Mouse (Mus musculus) liver, postnatal 0 days (tissue): ENCODE results near the gene Eif4e. TPM values are rescaled to one million over a fixed set of nuclear protein-coding genes. Genes with fewer than 3 reads are reported as not detected.

ENCODE experiments used
- ATAC-seq: fragments of 200-750 bp; cut with Nextera tagmentation; 2 replicates; pipeline ENCODE4 v1.8.0; 2017; ENCODE audit warnings: mild to moderate bottlenecking, moderate library complexity
- DNase-seq: peaks from one replicate; pipeline ENCODE4 v3.0.0-alpha.2; 2016
- H3K27ac ChIP-seq: fragments of 300-500 bp; sonication (generic); 2 replicates; pipeline ENCODE4 v1.5.1; 2014; ENCODE audit warnings: antibody characterized with exemption, moderate library complexity, mild to moderate bottlenecking, low read depth
- H3K27me3 ChIP-seq: fragments of 300-500 bp; sonication (generic); 2 replicates; pipeline ENCODE4 v1.6.1; 2014; ENCODE audit warnings: low read length, control low read depth, mixed read lengths; ENCODE audit not compliant: insufficient read depth
- H3K36me3 ChIP-seq: fragments of 300-500 bp; sonication (generic); replicated peaks from 2 replicates; pipeline ENCODE4 v1.6.1; 2014; ENCODE audit warnings: mild to moderate bottlenecking, control low read depth, low read length, moderate library complexity, mixed read lengths; ENCODE audit not compliant: insufficient read depth
- H3K4me1 ChIP-seq: fragments of 300-500 bp; sonication (generic); 2 replicates; pipeline ENCODE4 v1.6.1; 2014; ENCODE audit warnings: antibody characterized with exemption, mild to moderate bottlenecking, control low read depth; ENCODE audit not compliant: insufficient read depth
- H3K4me2 ChIP-seq: fragments of 300-500 bp; sonication (generic); 2 replicates; pipeline ENCODE4 v1.6.1; 2014; ENCODE audit warnings: low read depth, mild to moderate bottlenecking, low read length, moderate library complexity, mixed read lengths
- H3K4me3 ChIP-seq: fragments of 300-500 bp; sonication (generic); 2 replicates; pipeline ENCODE4 v1.5.1; 2014; ENCODE audit warnings: low read depth, low read length
- H3K9ac ChIP-seq: fragments of 300-500 bp; sonication (generic); replicated peaks from 2 replicates; pipeline ENCODE4 v1.6.1; 2014; ENCODE audit warnings: mild to moderate bottlenecking, moderate library complexity
- H3K9me3 ChIP-seq: fragments of 300-500 bp; sonication (generic); 2 replicates; pipeline ENCODE4 v1.6.1; 2016; ENCODE audit warnings: mild to moderate bottlenecking, control low read depth, low read length, mixed read lengths
- CTCF ChIP-seq: sonication (generic); IDR thresholded peaks from 2 replicates; pipeline ENCODE4 v1.5.1; 2016; ENCODE audit warnings: antibody characterized with exemption, low read depth
- EP300 ChIP-seq: IDR thresholded peaks from 2 replicates; pipeline ENCODE4 v1.6.1; 2016; ENCODE audit warnings: antibody characterized with exemption, low read depth, mild to moderate bottlenecking
- WGBS: fragments of 180-500 bp; shearing (Covaris S2); extraction: QIAGEN DNeasy Blood & Tissue Kit; methylation state at CpG from one replicate; pipeline ENCODE4 v1.1.7; 2014; ENCODE audit not compliant: insufficient replicate concordance; 5-methylcytosine and 5-hydroxymethylcytosine counted together
- polyA plus RNA-seq: library from polyadenylated mRNA; unstranded; fragments of >200 nt; fragmentation: Nextera tagmentation; extraction: Ambion mirVana; gene quantifications from 2 replicates; pipeline ENCODE4 v1.2.1, GENCODE M21; 2015

The Eif4e gene
- polyA plus RNA-seq, 1 experiment from 2014 or later, result 98.3 TPM

DNA sequence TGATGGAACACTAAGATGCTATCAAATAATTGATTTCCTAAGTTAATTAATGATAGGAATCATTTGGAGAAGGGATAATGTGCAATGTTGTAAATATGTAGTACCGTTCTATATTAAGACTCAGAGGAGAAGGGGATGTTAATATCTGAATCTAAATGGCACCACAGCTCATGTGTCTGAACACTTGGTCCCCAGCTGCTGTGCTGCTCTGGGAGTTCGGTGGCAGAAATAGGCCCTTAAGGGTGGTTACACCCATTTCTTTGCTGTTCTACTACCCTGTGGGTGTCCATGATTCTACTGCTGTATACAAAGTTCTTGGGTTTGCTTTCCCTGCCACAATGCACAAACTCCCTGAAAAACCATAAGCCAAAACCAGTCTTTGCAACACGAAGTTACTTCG, 61.2 kb downstream of the Eif4e start:
- Histone ChIP-seq H3K4me2 (no peak overlapping the region), H3K36me3 (no peaks in the 10 kb centered on the region), H3K4me1 (no peaks in the 10 kb centered on the region), H3K9ac (no peak overlapping the region), H3K27ac (no peak overlapping the region), H3K27me3 (no peaks in the 10 kb centered on the region), H3K4me3 (no peak overlapping the region), H3K9me3 (0 out of 2 replicates have a peak, but pooled peaks cover 6% of the 10 kb centered on the region)
- TF ChIP-seq EP300, result no peak
- no peak for TF ChIP-seq CTCF
- DNase-seq, result no peak
- WGBS, result 86% methylated on average over 4 of the region's 4 CpGs
- ATAC-seq, result no peak

- WGBS, result 82% methylated on average over 9 of the region's 9 CpGs
- H3K9me3 ChIP-seq, result 0 out of 2 replicates have a peak, but pooled peaks cover 5% of the 10 kb centered on the region
- H3K36me3 ChIP-seq, result no peaks in the 10 kb centered on the region
- H3K4me2 ChIP-seq, result no peak overlapping the region
- no peak overlapping the region for H3K27ac ChIP-seq
- no peak overlapping the region for H3K4me3 ChIP-seq
- no peak for DNase-seq
- H3K4me1 ChIP-seq, result no peaks in the 10 kb centered on the region
- no peak for ATAC-seq
- no peak overlapping the region for H3K9ac ChIP-seq
- no peaks in the 10 kb centered on the region for H3K27me3 ChIP-seq
- TF ChIP-seq EP300, result no peak
- no peak for TF ChIP-seq CTCF
Observed at GRCm38 (mm10) chr3:138588001-138588400, 62.0 kb downstream of the Eif4e start.

DNA sequence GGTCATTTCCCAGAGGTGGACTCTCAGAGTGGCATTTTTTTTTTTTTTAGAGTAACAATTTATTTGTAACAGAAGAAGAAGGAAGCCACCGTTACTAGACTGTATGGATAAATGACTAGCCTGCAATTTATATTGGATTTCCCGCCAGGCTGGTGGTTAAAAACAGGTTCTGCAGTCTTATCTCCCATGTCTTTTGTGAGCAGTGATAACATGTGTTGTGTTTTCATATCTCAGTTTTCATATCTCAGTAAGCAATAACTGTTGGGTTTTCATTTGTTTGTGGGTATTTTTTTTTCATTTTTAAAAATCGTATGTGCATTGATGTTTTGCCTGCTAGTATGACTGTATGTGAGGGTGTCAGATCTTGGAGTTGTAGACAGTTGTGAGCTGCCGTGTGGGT, 65.0 kb downstream of the Eif4e start:
- TF ChIP-seq CTCF, result no peak
- TF ChIP-seq EP300, result no peak
- Histone ChIP-seq H3K36me3 (no peaks in the 10 kb centered on the region), H3K27me3 (no peaks in the 10 kb centered on the region), H3K4me3 (no peak overlapping the region), H3K9ac (no peak overlapping the region), H3K4me2 (no peak overlapping the region), H3K4me1 (no peaks in the 10 kb centered on the region), H3K27ac (no peak overlapping the region), H3K9me3 (no peaks in the 10 kb centered on the region)
- ATAC-seq, result no peak
- WGBS, result 78% methylated on average over 4 of the region's 4 CpGs
- DNase-seq, result no peak

DNA sequence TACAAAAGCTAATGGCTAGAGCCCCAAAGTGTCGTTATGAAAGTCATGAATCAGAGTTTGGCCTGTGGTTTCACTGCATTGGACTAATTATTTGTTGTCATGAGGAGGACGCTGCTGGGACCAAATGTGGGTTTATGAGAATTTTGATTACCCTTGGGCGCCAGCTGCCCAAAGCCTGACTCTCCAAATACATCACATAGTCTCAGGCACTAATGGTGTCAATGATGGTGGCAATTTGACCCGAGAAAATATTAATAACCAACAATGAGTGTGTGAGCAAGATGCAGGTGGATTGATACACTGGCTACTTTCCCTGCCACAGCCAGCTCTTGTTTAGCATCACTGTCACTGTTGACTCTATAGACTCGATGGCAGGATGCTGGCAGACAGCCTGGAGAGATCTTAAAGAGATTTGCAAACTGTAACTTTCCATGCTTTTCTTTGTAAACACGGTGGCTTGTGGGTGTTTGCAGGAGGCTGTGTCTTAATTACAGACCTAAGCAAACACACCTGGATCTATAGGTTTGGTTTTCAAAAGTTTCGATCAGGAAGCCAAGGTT, 65.9 kb downstream of the Eif4e start:
- Histone ChIP-seq H3K27ac (no peak overlapping the region), H3K4me1 (no peaks in the 10 kb centered on the region), H3K9ac (no peak overlapping the region), H3K9me3 (no peaks in the 10 kb centered on the region), H3K4me3 (no peak overlapping the region), H3K27me3 (no peaks in the 10 kb centered on the region), H3K4me2 (no peak overlapping the region), H3K36me3 (no peaks in the 10 kb centered on the region)
- ATAC-seq (no peak), DNase-seq (no peak)
- WGBS, result 73% methylated on average over 7 of the region's 7 CpGs
- no peak for TF ChIP-seq CTCF

DNA sequence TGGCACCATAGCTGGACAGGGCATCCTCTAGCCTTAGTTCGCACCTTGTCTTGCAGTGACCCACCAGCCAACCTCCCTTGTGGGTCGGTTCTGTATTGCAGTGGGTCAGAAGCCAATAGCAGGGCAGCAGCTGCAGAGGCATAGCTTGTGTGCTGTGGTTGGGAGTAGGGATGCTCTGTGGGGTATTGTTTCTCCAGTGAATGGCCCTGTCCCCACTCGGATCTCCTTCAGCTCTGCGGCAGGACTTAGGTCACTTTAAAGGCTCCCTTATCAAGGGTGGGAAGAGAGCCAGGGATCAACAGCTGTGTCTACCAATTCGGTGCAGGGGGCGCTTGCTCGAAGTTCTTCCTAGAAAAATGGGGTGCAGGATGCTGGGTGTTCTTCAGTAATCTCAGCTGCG, 67.2 kb downstream of the Eif4e start:
- 76% methylated on average over 8 of the region's 8 CpGs for WGBS
- H3K4me1 ChIP-seq, result no peaks in the 10 kb centered on the region
- no peak overlapping the region for H3K27ac ChIP-seq
- no peak overlapping the region for H3K4me3 ChIP-seq
- ATAC-seq (no peak), DNase-seq (no peak)
- no peak overlapping the region for H3K4me2 ChIP-seq
- no peaks in the 10 kb centered on the region for H3K36me3 ChIP-seq
- no peak for TF ChIP-seq CTCF
- TF ChIP-seq EP300, result no peak
- no peaks in the 10 kb centered on the region for H3K27me3 ChIP-seq
- H3K9me3 ChIP-seq, result no peaks in the 10 kb centered on the region
- H3K9ac ChIP-seq, result no peak overlapping the region

GRCm38 (mm10) chr3:138593911-138594310, 67.9 kb downstream of the Eif4e start:
- Histone ChIP-seq H3K4me3 (no peak overlapping the region), H3K4me2 (no peak overlapping the region), H3K9me3 (no peaks in the 10 kb centered on the region), H3K9ac (no peak overlapping the region), H3K27me3 (no peaks in the 10 kb centered on the region), H3K4me1 (no peaks in the 10 kb centered on the region), H3K27ac (no peak overlapping the region), H3K36me3 (no peaks in the 10 kb centered on the region)
- TF ChIP-seq EP300, result no peak
- DNase-seq, result no peak
- ATAC-seq, result no peak
- 82% methylated on average over 7 of the region's 7 CpGs for WGBS

GRCm38 (mm10) chr3:138601076-138601475, 75.1 kb downstream of the Eif4e start:
- Histone ChIP-seq H3K4me2 (no peak overlapping the region), H3K4me3 (no peak overlapping the region), H3K4me1 (no peaks in the 10 kb centered on the region), H3K27ac (no peak overlapping the region), H3K9ac (no peak overlapping the region), H3K9me3 (no peaks in the 10 kb centered on the region), H3K27me3 (no peaks in the 10 kb centered on the region), H3K36me3 (no peaks in the 10 kb centered on the region)
- ATAC-seq, result no peak
- TF ChIP-seq EP300, result no peak
- TF ChIP-seq CTCF, result no peak
- WGBS, result 67% methylated on average over 4 of the region's 4 CpGs
- no peak for DNase-seq
